Mouse (Mus musculus): ENCODE measurements around the gene Entpd5. TPM values are rescaled to one million over a fixed set of nuclear protein-coding genes. Genes with fewer than 3 reads are reported as not detected.

Entpd5 gene
- total RNA-seq, 2 experiments from 2014 or later = 8.0 to 9.7 TPM

- no peak for DNase-seq
Measured at GRCm38 (mm10) chr12:84327111-84327512, 81.7 kb downstream of the Entpd5 start.

Other genes starting within 250 kb of the Entpd5 start
- 10 to 100 TPM; 15.6 to 18.5 TPM for gene Elmsan1, start 190.1 kb downstream of the Entpd5 start, total RNA-seq (2021)
- gene Ptgr2, start 123.8 kb downstream of the Entpd5 start, total RNA-seq (2021) = 10 to 100 TPM; 65.1 to 68.1 TPM
- gene Zfp410, start 92.2 kb downstream of the Entpd5 start, total RNA-seq (2021) = 10 to 100 TPM; 21.6 to 25.8 TPM
- 10 to 100 TPM; 31.0 to 34.3 TPM for gene Coq6, start 47.4 kb downstream of the Entpd5 start, total RNA-seq (2021)
- gene Fam161b, start 47.2 kb downstream of the Entpd5 start, total RNA-seq (2021) = under 1 TPM; 0.42 to 0.65 TPM
- 1 to 10 TPM in 1 of 2 experiments, under 1 TPM in 1; 0.85 to 1.0 TPM for gene Bbof1, start within 50 bp of the Entpd5 start, total RNA-seq (2021)
- 1 to 10 TPM; 5.9 to 6.8 TPM for gene Rnf113a2, start 8.2 kb upstream of the Entpd5 start, total RNA-seq (2021)
- 10 to 100 TPM; 32.1 to 34.1 TPM for gene Aldh6a1, start 42.0 kb upstream of the Entpd5 start, total RNA-seq (2021)
- gene Lin52, start 42.4 kb upstream of the Entpd5 start, total RNA-seq (2021) = 1 to 10 TPM; 4.9 to 5.6 TPM
- gene Vsx2, start 160.7 kb upstream of the Entpd5 start, total RNA-seq (2021) = under 1 TPM in 1 of 2 experiments, not detected in 1; 0.07 TPM
- 1 to 10 TPM; 4.4 to 5.2 TPM for gene Abcd4, start 208.4 kb upstream of the Entpd5 start, total RNA-seq (2021)
- not detected for gene Vrtn, start 232.0 kb upstream of the Entpd5 start, total RNA-seq (2021)